Mouse (Mus musculus) layer of hippocampus, postnatal 10 days (tissue): Measurements from ENCODE around the gene Kantr. TPM values are rescaled to one million over a fixed set of nuclear protein-coding genes. Genes with fewer than 3 reads are reported as not detected.

Experiments used
- DNase-seq, 2 experiments: peaks; one replicate each; pipeline ENCODE4 v3.0.0; 2021; ENCODE audit warnings: low spot score in 2 of 2
- total RNA-seq, 2 experiments: library from RNA; stranded (reverse); gene quantifications; 2 replicates each; pipeline ENCODE4 v1.2.3; 2021

Kantr gene
- total RNA-seq, 2 experiments from 2014 or later, result 40.5 to 48.6 TPM

DNA sequence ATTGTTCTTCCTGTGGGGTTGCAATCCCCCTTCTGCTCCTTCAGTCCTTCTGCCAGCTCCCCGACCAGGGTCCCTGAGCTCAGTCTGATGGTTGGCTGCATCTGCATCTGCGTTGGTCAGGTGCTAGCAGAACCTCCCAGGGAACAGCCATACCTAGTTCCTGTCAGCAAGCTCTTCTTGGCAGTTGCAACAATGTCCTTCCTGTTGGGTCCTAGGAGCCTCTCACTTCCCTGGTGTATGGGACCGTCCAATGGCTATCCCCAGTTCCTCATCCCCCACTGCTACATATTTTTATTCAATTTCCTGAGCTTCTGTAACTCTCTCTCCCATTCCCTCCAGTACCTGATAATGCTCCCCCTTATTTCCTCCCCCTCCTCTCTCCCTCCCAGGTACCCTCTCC, 42.5 kb downstream of the Kantr start:
- DNase-seq, result no peak

DNA sequence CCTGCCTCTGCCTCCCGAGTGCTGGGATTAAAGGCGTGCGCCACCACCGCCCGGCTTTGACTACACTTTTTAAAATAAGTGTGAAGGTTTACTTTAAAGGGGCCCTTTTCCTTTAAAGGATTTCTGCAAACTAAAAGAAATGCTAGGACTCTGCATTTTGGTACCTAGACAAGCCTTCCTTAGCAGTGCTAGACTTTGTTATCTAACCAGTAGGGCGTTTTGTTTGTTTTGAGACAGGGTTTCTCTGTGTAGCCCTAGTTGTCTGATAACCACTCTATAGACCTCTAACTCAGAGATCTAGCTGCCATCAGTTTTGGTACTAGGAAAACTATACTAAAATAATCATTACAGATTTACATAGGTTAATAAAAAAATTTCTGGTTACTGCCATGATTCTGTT, 47.9 kb downstream of the Kantr start:
- no peak for DNase-seq

DNA sequence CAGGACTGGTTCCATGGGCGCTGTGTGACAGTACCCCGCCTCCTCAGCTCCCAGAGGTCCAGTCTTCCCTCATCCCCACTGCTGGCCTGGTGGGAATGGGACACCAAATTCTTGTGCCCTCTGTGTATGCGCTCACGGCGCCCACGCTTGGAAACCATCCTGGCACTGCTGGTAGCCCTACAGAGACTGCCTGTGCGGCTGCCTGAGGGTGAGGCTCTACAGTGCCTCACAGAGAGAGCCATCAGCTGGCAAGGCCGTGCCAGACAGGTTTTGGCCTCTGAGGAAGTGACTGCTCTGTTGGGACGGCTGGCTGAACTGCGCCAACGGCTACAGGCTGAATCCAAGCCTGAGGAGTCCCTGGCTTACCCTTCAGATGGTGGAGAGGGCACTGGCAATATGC, 56.1 kb downstream of the Kantr start:
- DNase-seq, result no peak

Other genes with a start within 250 kb of the Kantr start
- gene Iqsec2, start 183.2 kb downstream of the Kantr start, total RNA-seq, result 100 to 1,000 TPM; 107 TPM
- 10 to 100 TPM; 55.2 to 73.3 TPM for gene Kdm5c, start 94.5 kb downstream of the Kantr start, total RNA-seq
- 10 to 100 TPM; 68.6 to 71.2 TPM for gene Tspyl2, start 14.9 kb upstream of the Kantr start, total RNA-seq
- gene Gpr173, start 41.2 kb upstream of the Kantr start, total RNA-seq, result 10 to 100 TPM; 22.7 to 24.0 TPM
- gene Cldn34a, start 235.8 kb upstream of the Kantr start, total RNA-seq, result not detected